Mouse (Mus musculus): Measurements from ENCODE around the gene Glra3.

- TF ChIP-seq CTCF (conservative IDR thresholded peaks at IDR 0.05; ENCODE audit: low read length) (no peak), POU5F1 (IDR thresholded peaks at IDR 0.05; ENCODE audit: borderline replicate concordance, low read length) (no peak)
Observed at GRCm38 (mm10) chr8:56094385-56094784, 154.1 kb downstream of the Glra3 start.

Data from E14TG2a.4 (cell line).